Mouse (Mus musculus) embryonic facial prominence, embryonic 13.5 days (tissue): ENCODE measurements around the gene Nkx6-1. TPM values are rescaled to one million over a fixed set of nuclear protein-coding genes. Genes with fewer than 3 reads are reported as not detected.

Experiments
- ATAC-seq: fragments of 200-750 bp; cut with Nextera tagmentation; 2 replicates; pipeline ENCODE4 v1.8.0; 2017; ENCODE audit warnings: low read depth; ENCODE audit not compliant: insufficient number of reproducible peaks, insufficient read depth, low FRiP score, low TSS enrichment
- H3K27ac ChIP-seq: fragments of 300-500 bp; sonication (generic); 2 replicates; pipeline ENCODE4 v1.5.1; 2015; ENCODE audit warnings: moderate library complexity, mild to moderate bottlenecking, inconsistent platforms
- H3K27me3 ChIP-seq: fragments of 300-500 bp; sonication (generic); 2 replicates; pipeline ENCODE4 v1.6.1; 2015; ENCODE audit warnings: mild to moderate bottlenecking, inconsistent platforms
- H3K36me3 ChIP-seq: fragments of 300-500 bp; sonication (generic); 2 replicates; pipeline ENCODE4 v1.6.1; 2015; ENCODE audit warnings: mild to moderate bottlenecking, inconsistent platforms
- H3K4me1 ChIP-seq: fragments of 300-500 bp; sonication (generic); 2 replicates; pipeline ENCODE4 v1.6.1; 2015; ENCODE audit warnings: inconsistent platforms
- H3K4me2 ChIP-seq: fragments of 300-500 bp; sonication (generic); 2 replicates; pipeline ENCODE4 v1.6.1; 2015; ENCODE audit warnings: moderate library complexity, mild to moderate bottlenecking, inconsistent platforms
- H3K4me3 ChIP-seq: fragments of 300-500 bp; sonication (generic); 2 replicates; pipeline ENCODE4 v1.5.1; 2015; ENCODE audit warnings: mild to moderate bottlenecking, inconsistent platforms
- H3K9ac ChIP-seq: fragments of 300-500 bp; sonication (generic); 2 replicates; pipeline ENCODE4 v1.6.1; 2015; ENCODE audit warnings: mild to moderate bottlenecking, inconsistent platforms
- H3K9me3 ChIP-seq: fragments of 300-500 bp; sonication (generic); 2 replicates; pipeline ENCODE4 v1.6.1; 2016; ENCODE audit warnings: inconsistent platforms
- WGBS: fragments of 180-500 bp; shearing (Covaris S2); methylation state at CpG from one replicate; pipeline ENCODE4 v1.1.7; 2015; ENCODE audit warnings: mixed read lengths; 5-methylcytosine and 5-hydroxymethylcytosine counted together
- polyA plus RNA-seq: library from polyadenylated mRNA; unstranded; fragments of >200 nt; fragmentation: Nextera tagmentation; extraction: Ambion mirVana; gene quantifications from 2 replicates; pipeline ENCODE4 v1.2.1, GENCODE M21; 2015

Nkx6-1 gene
- polyA plus RNA-seq = 0.11 and 0.13 TPM in 2 replicates

DNA sequence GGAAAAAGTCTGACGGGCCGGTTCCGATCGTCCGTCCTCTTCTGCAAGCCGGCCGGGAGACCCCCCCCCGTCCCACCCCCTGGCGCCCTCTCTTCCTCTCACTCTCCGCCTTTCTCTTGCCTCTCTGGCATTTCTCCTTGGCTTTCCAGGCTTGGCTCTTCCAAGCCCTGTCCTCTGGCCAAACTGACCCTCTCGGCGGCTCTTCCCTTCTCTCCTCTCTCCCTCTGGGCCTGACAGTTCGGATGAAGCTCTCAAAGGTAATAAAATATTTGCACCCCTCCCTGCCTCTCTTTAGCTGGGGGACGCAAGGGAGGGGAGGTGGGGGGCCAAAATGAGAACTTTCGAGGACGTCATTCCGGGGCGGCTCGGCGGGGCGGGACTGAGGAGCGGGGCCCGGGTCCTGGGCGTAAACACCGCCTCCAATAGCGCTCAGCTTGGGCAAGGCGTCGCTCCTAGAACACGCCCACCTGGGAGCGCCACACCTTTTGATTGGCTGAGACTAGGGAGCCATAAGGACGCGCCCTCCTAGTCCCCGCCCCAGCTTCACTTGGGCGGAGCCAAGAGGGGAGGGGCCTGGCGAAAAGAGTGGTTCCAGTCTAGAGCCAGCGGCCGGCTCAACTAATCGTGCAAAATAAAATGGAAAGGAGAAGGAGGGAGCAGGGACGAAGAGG, at the start of gene Nkx6-1:
Gene Nkx6-1 (minus strand): TSS at position 52 of the 671 bp plus-strand sequence.
- Histone ChIP-seq H3K27ac (no peak within 1 kb of the TSS), H3K27me3 (peaks cover 99% of the 10 kb centered on the region), H3K36me3 (no peaks in the 10 kb centered on the region), H3K9me3 (no peaks in the 10 kb centered on the region), H3K4me2 (peak within 1 kb of the TSS; percentile 63), H3K4me3 (peak within 1 kb of the TSS; percentile 44), H3K4me1 (peaks cover 27% of the 10 kb centered on the region), H3K9ac (peak within 1 kb of the TSS; percentile 21; the same call in 1 of the 2 replicates)
- WGBS = under 1% methylated on average over 39 of the region's 39 CpGs
- peak; percentile 95 for ATAC-seq

DNA sequence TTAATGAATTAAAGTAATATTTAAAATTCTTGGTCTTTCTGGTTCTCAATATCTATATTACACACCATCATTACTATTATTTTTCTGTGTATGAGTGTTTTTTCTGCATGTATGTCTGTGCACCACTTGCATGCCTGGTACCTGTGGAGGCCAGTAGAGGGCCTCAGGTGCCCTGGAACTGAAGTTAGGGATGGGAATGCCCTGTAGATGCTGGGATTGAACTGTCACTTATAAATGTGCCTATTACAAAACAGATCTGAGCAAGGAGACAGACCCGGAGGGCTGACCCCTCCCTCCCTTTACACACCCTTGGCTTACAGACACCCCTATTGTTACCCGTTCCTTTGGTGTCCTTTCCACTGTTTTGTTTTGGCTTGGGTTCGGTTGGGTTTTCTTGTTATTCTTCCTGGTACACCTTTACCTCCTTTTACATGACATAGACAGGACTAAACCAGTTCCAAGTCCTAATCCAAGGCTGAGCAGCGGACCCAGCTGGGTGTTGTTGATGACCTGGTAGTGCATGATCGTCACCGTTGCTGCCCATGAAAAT, 48.3 kb upstream of the Nkx6-1 start:
- no peak overlapping the region for H3K9ac ChIP-seq
- no peaks in the 10 kb centered on the region for H3K9me3 ChIP-seq
- 70% methylated on average over 6 of the region's 6 CpGs for WGBS
- H3K36me3 ChIP-seq = no peaks in the 10 kb centered on the region
- no peaks in the 10 kb centered on the region for H3K27me3 ChIP-seq
- H3K4me3 ChIP-seq = no peak overlapping the region
- H3K4me1 ChIP-seq = no peaks in the 10 kb centered on the region
- H3K4me2 ChIP-seq = no peak overlapping the region
- no peak for ATAC-seq
- no peak overlapping the region for H3K27ac ChIP-seq

DNA sequence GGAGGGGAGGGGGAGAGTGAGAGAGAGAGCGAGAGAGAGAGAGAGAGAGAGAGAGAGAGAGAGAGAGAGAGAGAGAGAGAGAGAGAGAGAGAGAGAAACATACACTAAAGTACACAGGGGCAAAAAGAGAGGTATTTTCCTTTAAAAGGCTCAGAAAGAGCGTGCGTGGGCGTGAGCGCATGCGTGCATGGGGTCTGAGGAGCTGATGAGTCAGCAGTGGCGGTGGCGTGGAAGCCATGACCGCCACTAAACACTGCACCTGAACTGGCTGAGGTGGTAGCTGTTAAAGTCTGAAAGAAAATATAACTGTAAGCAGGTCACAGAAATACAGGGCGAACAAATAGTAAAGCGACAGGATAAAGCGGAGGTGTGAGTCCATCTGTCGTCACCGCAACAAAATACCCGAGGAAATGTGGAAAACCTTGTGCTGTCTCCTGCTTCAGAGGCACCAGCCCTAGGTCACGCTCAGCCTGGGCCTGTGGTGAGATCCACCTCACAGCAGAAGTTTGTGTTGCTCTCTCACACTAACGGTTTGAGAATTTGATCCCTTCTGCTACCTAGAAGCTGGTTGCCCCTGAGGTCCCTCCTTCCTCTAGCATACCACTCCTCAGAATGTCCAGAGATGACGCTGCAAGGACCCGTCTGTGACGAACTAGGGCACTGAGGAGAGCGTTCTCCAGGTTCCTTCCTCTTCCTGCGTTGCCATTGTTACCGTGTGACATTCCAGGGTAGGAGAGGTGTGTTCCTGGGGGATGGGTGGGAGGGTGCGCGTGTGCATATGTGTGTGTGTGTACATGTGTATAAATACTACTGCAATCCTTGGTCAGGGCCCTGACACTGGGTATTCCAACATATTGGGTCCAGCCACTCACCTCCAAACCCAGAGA, 38.8 kb upstream of the Nkx6-1 start:
- no peaks in the 10 kb centered on the region for H3K9me3 ChIP-seq
- no peaks in the 10 kb centered on the region for H3K36me3 ChIP-seq
- ATAC-seq = no peak
- no peak overlapping the region for H3K27ac ChIP-seq
- no peak overlapping the region for H3K9ac ChIP-seq
- 70% methylated on average over 24 of the region's 25 CpGs for WGBS
- H3K4me2 ChIP-seq = 0 out of 2 replicates have a peak overlapping the region, but pooled peaks have one; percentile 3
- no peaks in the 10 kb centered on the region for H3K4me1 ChIP-seq
- H3K27me3 ChIP-seq = no peaks in the 10 kb centered on the region
- H3K4me3 ChIP-seq = no peak overlapping the region

DNA sequence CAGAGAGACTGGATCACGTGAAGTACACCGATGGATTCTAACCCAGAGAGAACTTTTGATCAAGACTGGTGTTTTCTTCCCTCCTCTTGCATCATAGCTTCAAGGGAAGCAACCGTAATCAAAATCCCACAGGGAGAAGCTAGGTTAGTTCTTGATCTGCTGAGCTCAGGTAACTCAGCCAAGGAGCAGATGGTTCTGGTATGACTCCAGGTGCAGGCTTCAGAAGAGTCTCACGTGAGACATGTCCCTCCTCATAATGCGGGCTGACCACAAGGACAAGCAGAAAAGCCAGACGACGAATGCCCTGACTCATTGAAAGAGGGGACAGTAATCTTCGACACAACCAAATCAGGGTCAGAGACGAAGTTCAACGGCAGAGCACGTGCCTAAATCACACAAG, 37.8 kb upstream of the Nkx6-1 start:
- Histone ChIP-seq H3K4me1 (no peaks in the 10 kb centered on the region), H3K4me3 (no peak overlapping the region), H3K36me3 (no peaks in the 10 kb centered on the region), H3K4me2 (no peak overlapping the region), H3K27ac (no peak overlapping the region), H3K27me3 (no peaks in the 10 kb centered on the region), H3K9ac (no peak overlapping the region), H3K9me3 (no peaks in the 10 kb centered on the region)
- 81% methylated on average over 11 of the region's 11 CpGs for WGBS
- no peak for ATAC-seq

DNA sequence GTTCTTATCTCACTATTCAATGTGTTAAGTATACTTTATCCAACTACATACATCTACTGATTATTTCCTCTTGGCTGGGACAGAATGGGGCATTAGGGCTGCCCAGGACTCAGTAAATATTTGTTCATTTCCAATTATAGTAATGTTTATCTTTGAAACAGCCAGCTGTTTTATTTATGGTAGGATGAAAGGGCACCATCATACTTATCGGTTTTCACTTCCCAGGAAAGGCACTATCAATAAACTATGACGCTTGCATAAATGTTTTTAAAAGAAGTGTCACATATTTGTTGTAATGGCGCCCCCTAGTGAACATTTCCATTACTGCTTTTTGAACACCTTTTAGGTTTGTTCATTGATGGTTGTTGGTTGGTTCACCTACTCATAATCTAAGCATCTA, 35.8 kb upstream of the Nkx6-1 start:
- no peak for ATAC-seq
- Histone ChIP-seq H3K36me3 (no peaks in the 10 kb centered on the region), H3K9ac (no peak overlapping the region), H3K4me2 (no peak overlapping the region), H3K4me3 (no peak overlapping the region), H3K27ac (no peak overlapping the region), H3K4me1 (no peaks in the 10 kb centered on the region), H3K27me3 (no peaks in the 10 kb centered on the region), H3K9me3 (no peaks in the 10 kb centered on the region)
- whole genome bisulfite sequencing = 4% methylated on average over 3 of the region's 3 CpGs

DNA sequence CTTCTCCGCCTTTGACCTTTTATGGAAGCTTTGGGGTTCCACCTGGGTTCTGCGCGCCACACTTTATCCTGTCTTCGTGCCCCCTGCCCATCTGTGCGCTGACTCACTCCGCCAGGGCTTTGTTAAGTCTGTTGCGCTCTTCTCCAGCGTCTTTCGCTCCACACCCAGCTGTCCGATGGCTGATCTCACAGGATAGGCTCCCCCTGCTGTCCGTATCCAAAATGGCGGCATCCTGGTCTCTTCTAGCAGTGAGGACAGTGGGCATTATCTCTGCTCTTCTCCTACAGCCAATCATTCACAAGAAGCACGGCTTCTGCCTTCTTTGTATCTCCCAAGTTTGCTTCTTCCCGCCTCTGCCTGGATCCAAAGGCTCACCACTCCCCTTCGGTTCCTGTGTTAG, 23.8 kb upstream of the Nkx6-1 start:
- ATAC-seq = no peak
- H3K4me3 ChIP-seq = no peak overlapping the region; the same call in 1 of the 2 replicates
- peak overlapping the region; percentile 44 for H3K4me2 ChIP-seq
- WGBS = 17% methylated on average over 15 of the region's 15 CpGs
- H3K9me3 ChIP-seq = no peaks in the 10 kb centered on the region
- H3K9ac ChIP-seq = 0 out of 2 replicates have a peak overlapping the region, but pooled peaks have one; percentile 54
- no peaks in the 10 kb centered on the region for H3K27me3 ChIP-seq
- no peaks in the 10 kb centered on the region for H3K36me3 ChIP-seq
- 0 out of 2 replicates have a peak, but pooled peaks cover under 1% of the 10 kb centered on the region for H3K4me1 ChIP-seq
- no peak overlapping the region for H3K27ac ChIP-seq

DNA sequence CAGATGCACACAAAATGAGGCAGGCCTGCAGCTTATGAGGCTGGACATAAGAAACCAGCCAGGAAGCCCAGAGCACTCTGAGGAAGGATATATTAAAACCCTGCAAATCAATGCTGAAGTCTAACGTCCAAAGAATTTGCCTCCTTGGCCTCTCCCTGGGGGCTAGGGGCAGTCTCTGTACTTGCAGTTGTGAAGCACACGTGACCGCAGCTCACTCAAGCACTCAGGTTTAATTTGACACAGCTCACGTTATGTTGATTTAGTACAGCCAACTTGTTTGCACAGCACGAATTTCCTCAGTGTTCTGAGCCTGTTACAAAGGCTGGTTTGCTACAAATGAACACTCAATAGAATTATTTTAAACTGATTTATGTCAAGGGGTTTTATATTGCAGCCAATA, 18.5 kb upstream of the Nkx6-1 start:
- WGBS = 33% methylated on average over 5 of the region's 5 CpGs
- Histone ChIP-seq H3K9ac (no peak overlapping the region), H3K4me3 (no peak overlapping the region), H3K36me3 (no peaks in the 10 kb centered on the region), H3K4me2 (no peak overlapping the region), H3K9me3 (no peaks in the 10 kb centered on the region), H3K4me1 (0 out of 2 replicates have a peak, but pooled peaks cover 5% of the 10 kb centered on the region), H3K27me3 (no peaks in the 10 kb centered on the region), H3K27ac (no peak overlapping the region)
- ATAC-seq = no peak

DNA sequence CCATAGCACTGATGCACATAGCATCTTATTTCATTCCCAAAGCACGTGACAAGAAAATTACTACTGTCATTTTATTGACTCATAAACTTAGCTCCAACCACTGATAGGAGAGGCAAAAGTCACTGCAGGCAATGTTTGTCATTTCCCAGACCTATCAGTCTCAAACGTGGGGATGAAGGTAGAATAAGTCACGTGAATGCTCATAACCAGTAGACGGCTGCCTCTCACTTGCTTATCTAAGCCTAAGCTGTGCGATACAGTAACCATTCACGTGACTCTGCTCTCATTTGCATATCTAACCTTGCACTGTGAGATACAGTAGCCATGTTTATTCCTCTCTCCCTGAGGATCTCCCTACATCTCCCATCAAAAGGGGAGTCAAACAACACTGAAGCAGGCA, 15.5 kb upstream of the Nkx6-1 start:
- WGBS = 74% methylated on average over 6 of the region's 6 CpGs
- Histone ChIP-seq H3K36me3 (no peaks in the 10 kb centered on the region), H3K27me3 (no peaks in the 10 kb centered on the region), H3K9ac (no peak overlapping the region), H3K27ac (no peak overlapping the region), H3K4me3 (no peak overlapping the region), H3K9me3 (no peaks in the 10 kb centered on the region), H3K4me1 (0 out of 2 replicates have a peak, but pooled peaks cover 5% of the 10 kb centered on the region), H3K4me2 (no peak overlapping the region)
- no peak for ATAC-seq

DNA sequence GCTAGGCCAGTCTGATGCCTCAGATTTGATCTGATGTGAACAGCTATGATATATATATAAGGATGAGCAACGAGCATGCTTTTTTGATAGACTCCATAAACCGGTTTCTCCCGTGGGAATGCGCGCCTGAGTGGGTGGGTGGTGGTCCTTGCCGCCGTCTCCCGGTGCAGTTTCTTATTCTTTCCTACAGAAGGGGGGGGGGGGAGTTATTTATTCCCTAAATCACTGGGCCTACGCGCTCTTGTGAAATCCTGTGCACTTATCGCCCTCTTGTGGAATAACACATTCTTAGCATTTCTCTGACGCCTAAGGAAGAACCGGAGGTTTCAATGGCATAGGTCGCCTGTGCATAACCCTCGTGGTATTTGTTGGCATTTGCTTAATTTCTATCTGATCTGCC, 4.6 kb upstream of the Nkx6-1 start:
- Histone ChIP-seq H3K27ac (no peak overlapping the region), H3K27me3 (peaks cover 64% of the 10 kb centered on the region), H3K36me3 (no peaks in the 10 kb centered on the region), H3K4me3 (no peak overlapping the region), H3K4me2 (peak overlapping the region; percentile 1; the same call in 1 of the 2 replicates), H3K4me1 (peaks cover 14% of the 10 kb centered on the region), H3K9ac (no peak overlapping the region), H3K9me3 (no peaks in the 10 kb centered on the region)
- no peak for ATAC-seq
- WGBS = 4% methylated on average over 15 of the region's 15 CpGs

DNA sequence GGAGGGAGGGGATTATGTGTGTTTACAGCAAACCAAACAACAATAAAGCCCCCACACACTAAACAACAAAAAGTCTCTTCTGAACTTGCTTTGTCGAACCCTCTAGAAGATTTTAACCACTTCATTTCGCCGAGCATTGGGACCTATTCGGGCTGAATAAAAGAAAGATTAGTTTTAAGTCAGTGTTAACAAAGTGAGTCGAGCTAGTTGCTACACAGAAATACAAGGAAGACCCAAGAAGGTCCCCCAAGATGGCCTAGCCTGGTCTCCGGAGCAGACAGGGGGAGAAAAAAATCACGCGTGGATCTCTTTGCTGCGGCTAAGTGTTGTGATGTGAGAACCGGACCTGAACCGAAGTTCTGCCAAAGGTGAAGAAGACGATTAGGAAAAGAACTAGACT, 3.7 kb upstream of the Nkx6-1 start:
- Histone ChIP-seq H3K27me3 (peaks cover 74% of the 10 kb centered on the region), H3K9ac (no peak overlapping the region), H3K4me1 (peaks cover 23% of the 10 kb centered on the region), H3K36me3 (no peaks in the 10 kb centered on the region), H3K4me2 (no peak overlapping the region), H3K27ac (no peak overlapping the region), H3K4me3 (no peak overlapping the region), H3K9me3 (no peaks in the 10 kb centered on the region)
- 3% methylated on average over 12 of the region's 12 CpGs for WGBS
- no peak for ATAC-seq

DNA sequence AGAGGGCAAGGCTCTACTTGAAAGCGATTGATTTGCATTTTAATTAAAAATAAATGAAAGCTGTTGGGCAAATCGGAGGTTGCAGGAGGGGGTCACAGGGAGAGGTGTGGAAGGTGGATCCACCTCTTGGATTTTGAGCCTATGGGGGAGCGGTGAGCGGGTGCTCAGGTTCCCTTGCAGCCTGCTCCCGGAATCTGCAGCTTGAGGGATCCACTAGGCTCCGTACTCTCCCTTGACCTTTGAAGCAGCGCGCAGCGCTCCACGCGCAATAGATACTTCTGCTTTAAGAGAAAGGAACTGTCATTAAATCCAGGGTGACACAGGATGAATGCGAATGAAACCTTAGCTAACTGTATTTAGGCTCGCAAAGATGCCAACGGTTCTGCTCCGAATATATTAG, 3.2 kb upstream of the Nkx6-1 start:
- under 1% methylated on average over 15 of the region's 15 CpGs for WGBS
- H3K4me3 ChIP-seq = no peak overlapping the region
- no peaks in the 10 kb centered on the region for H3K9me3 ChIP-seq
- no peak for ATAC-seq
- no peak overlapping the region for H3K27ac ChIP-seq
- peaks cover 78% of the 10 kb centered on the region for H3K27me3 ChIP-seq
- no peak overlapping the region for H3K9ac ChIP-seq
- no peaks in the 10 kb centered on the region for H3K36me3 ChIP-seq
- H3K4me2 ChIP-seq = no peak overlapping the region
- peaks cover 27% of the 10 kb centered on the region for H3K4me1 ChIP-seq
